Mouse (Mus musculus): ENCODE measurements around the gene Syap1.

The Syap1 gene

GRCm38 (mm10) chrX:162829741-162830140 lies 58.5 kb downstream of the Syap1 start:
- DNase-seq: peak in 1 of 2 experiments; percentile 2

- peak; percentile 89 to 93 for DNase-seq
These were observed 59.0 kb downstream of the Syap1 start, which contains the start of gene Txlng for GRCm38 (mm10) chrX:162829203-162829708. TSS of gene Txlng (minus strand) at chrX:162829454.

GRCm38 (mm10) chrX:162828783-162829182 lies 59.5 kb downstream of the Syap1 start:
- DNase-seq: no peak

- DNase-seq: no peak
These were observed 60.2 kb downstream of the Syap1 start for GRCm38 (mm10) chrX:162828016-162828415.

Data from B cell, adult 2 months (primary cell).